Mouse (Mus musculus): Measurements from ENCODE around the gene Erich3.

DNA sequence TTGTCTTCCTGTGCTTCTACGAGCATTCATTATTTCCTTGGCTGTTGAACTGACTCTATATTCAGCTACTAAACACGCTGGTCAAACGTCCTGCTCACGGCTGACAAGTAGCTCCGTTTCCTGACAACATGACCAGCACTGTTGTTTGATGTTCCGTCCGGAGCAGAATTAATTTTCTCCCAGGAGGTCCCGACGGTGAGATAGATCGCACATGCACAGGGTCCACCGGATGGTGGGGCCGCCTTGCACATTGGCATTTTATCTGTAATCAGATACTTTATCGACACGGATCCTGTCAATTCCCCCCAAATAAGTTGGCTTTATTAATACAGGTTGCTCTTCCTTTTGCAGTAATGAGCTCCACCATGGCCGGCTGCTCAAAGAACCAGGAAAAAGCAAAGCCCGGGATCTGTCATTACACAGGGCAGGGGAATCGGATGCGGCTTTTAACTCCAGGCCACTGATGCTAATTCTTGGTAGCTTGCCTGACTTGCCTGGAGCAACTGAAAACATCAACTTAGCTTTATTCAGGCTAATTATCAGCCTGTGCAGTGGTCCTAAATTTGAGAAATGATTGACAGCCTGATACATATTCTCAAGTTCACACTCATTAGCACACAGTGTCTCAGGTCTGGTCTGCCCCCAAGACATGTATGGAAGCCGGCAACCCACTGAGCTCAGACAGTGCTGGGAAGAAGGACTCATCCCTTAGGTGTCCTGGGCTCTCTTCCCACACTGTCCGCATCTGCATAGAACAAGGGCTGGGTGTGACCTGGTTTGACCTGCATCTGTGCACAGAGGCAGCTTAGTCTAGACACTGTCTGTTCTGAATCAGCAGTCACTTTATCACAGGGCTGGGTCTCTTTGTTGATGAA, 14.0 kb upstream of the Erich3 start:
- TF ChIP-seq CTCF (IDR thresholded peaks at IDR 0.05; ENCODE audit: control insufficient read depth, insufficient read depth, insufficient replicate concordance, low read depth, low read length) (no peak), POLR2A (IDR thresholded peaks at IDR 0.05; ENCODE audit: control insufficient read depth, low read depth, low read length) (no peak)
